Mouse (Mus musculus) kidney, adult 2 months (tissue): ENCODE measurements around the gene Nanos3. TPM values are rescaled to one million over a fixed set of nuclear protein-coding genes. Genes with fewer than 3 reads are reported as not detected.

Experiments used
- DNase-seq: peaks from one replicate; pipeline ENCODE4 v3.0.0; 2021
- H3K27ac ChIP-seq: fragments of 200-500 bp; 2 replicates; pipeline ENCODE4 v1.5.1; 2012; ENCODE audit warnings: low read depth, low read length, control low read depth, inconsistent platforms; ENCODE audit not compliant: insufficient read depth
- H3K27me3 ChIP-seq: fragments of 200-500 bp; replicated peaks from 2 replicates; pipeline ENCODE4 v1.6.1; 2012; ENCODE audit warnings: mild to moderate bottlenecking, moderate library complexity, low read length, inconsistent platforms; ENCODE audit not compliant: control insufficient read depth, insufficient read depth
- H3K36me3 ChIP-seq: fragments of 200-500 bp; 2 replicates; pipeline ENCODE4 v1.6.1; 2012; ENCODE audit warnings: mild to moderate bottlenecking, moderate library complexity, low read length, inconsistent platforms; ENCODE audit not compliant: control insufficient read depth, insufficient read depth
- H3K4me1 ChIP-seq: fragments of 200-500 bp; 2 replicates; pipeline ENCODE4 v1.6.1; 2011; ENCODE audit warnings: low read length; ENCODE audit not compliant: control insufficient read depth, insufficient read depth
- H3K4me3 ChIP-seq: fragments of 200-500 bp; 2 replicates; pipeline ENCODE4 v1.5.1; 2011; ENCODE audit warnings: mild to moderate bottlenecking, low read depth, low read length, control low read depth; ENCODE audit not compliant: insufficient read depth
- CTCF ChIP-seq: fragments of 200-500 bp; conservative IDR thresholded peaks from 2 replicates; pipeline ENCODE4 v1.5.1; 2011; ENCODE audit warnings: low read depth, mild to moderate bottlenecking, control low read depth, low read length, moderate library complexity, mixed read lengths; ENCODE audit not compliant: insufficient read depth, insufficient read length
- POLR2A ChIP-seq: fragments of 200-500 bp; IDR thresholded peaks from one replicate; pipeline ENCODE4 v1.6.1; 2011; ENCODE audit warnings: low read depth, low read length, control low read depth
- WGBS: fragments of 180-500 bp; shearing (Covaris S2); methylation state at CpG from one replicate; pipeline ENCODE4 v1.1.7; 2018; 5-methylcytosine and 5-hydroxymethylcytosine counted together
- polyA plus RNA-seq: library from polyadenylated mRNA; depleted of rRNA; stranded (reverse); fragments of >200 nt; gene quantifications from 2 replicates; pipeline ENCODE4 v1.2.3, GENCODE M21; 2012

Nanos3 gene
- polyA plus RNA-seq, 1 experiment, result 1.4 TPM

GRCm38 (mm10) chr8:84207811-84208210 is 22.8 kb upstream of the Nanos3 start:
- Histone ChIP-seq H3K27ac (peak overlapping the region; percentile 64), H3K4me3 (no peak overlapping the region), H3K36me3 (no peaks in the 10 kb centered on the region), H3K4me1 (peaks cover 16% of the 10 kb centered on the region), H3K27me3 (no peaks in the 10 kb centered on the region)
- no peak for TF ChIP-seq CTCF
- TF ChIP-seq POLR2A, result no peak
- DNase-seq, result peak; percentile 76
- WGBS, result 54% methylated on average over 6 of the region's 7 CpGs

- Histone ChIP-seq H3K27me3 (no peaks in the 10 kb centered on the region), H3K36me3 (no peaks in the 10 kb centered on the region), H3K4me1 (peaks cover 16% of the 10 kb centered on the region), H3K27ac (no peak overlapping the region), H3K4me3 (no peak overlapping the region)
- 94% methylated on average over 3 of the region's 3 CpGs for WGBS
- TF ChIP-seq POLR2A, result no peak
- no peak for TF ChIP-seq CTCF
- no peak for DNase-seq
Observed at GRCm38 (mm10) chr8:84206666-84207065, 21.6 kb upstream of the Nanos3 start.

GRCm38 (mm10) chr8:84205073-84205472 is 20.1 kb upstream of the Nanos3 start:
- Histone ChIP-seq H3K27ac (no peak overlapping the region), H3K27me3 (no peaks in the 10 kb centered on the region), H3K36me3 (no peaks in the 10 kb centered on the region), H3K4me3 (no peak overlapping the region), H3K4me1 (peaks cover 16% of the 10 kb centered on the region)
- TF ChIP-seq CTCF (no peak), POLR2A (no peak)
- WGBS, result 93% methylated on average over 5 of the region's 5 CpGs
- no peak for DNase-seq

- peak overlapping the region; percentile 98 for H3K27ac ChIP-seq
- H3K27me3 ChIP-seq, result no peaks in the 10 kb centered on the region
- 45% methylated on average over 13 of the region's 13 CpGs for WGBS
- H3K36me3 ChIP-seq, result no peaks in the 10 kb centered on the region
- peak; percentile 26 for TF ChIP-seq POLR2A
- TF ChIP-seq CTCF, result 0 out of 2 replicates have a peak, but pooled peaks have one; percentile 30
- peak overlapping the region; percentile 53 for H3K4me3 ChIP-seq
- peaks cover 12% of the 10 kb centered on the region for H3K4me1 ChIP-seq
- DNase-seq, result peak; percentile 90
Observed at GRCm38 (mm10) chr8:84203975-84204772, 19.2 kb upstream of the Nanos3 start.

GRCm38 (mm10) chr8:84202938-84203917 is 18.2 kb upstream of the Nanos3 start:
- H3K4me3 ChIP-seq, result peak overlapping the region; percentile 53
- no peaks in the 10 kb centered on the region for H3K36me3 ChIP-seq
- peaks cover 12% of the 10 kb centered on the region for H3K4me1 ChIP-seq
- 13% methylated on average over 34 of the region's 34 CpGs for WGBS
- H3K27me3 ChIP-seq, result no peaks in the 10 kb centered on the region
- peak overlapping the region; percentile 98 for H3K27ac ChIP-seq
- peak; percentile 94 for DNase-seq
- TF ChIP-seq POLR2A (peak; percentile 66), CTCF (no peak)

- peak overlapping the region; percentile 76 for H3K4me3 ChIP-seq
- peak overlapping the region; percentile 98 for H3K27ac ChIP-seq
- peak; percentile 72 for DNase-seq
- H3K27me3 ChIP-seq, result no peaks in the 10 kb centered on the region
- peaks cover 5% of the 10 kb centered on the region for H3K4me1 ChIP-seq
- H3K36me3 ChIP-seq, result no peaks in the 10 kb centered on the region
- TF ChIP-seq CTCF, result no peak
- WGBS, result 42% methylated on average over 9 of the region's 9 CpGs
Observed at GRCm38 (mm10) chr8:84202466-84202865, 17.4 kb upstream of the Nanos3 start.
